Mouse (Mus musculus) fat pad, adult 2 months (tissue): ENCODE measurements around the gene Gm4884.
"Not testable (repeated sequence)": the region's sequence is repeated elsewhere in the genome, so short reads cannot be mapped to it uniquely, and the experiment has no call there.

Experiments
- DNase-seq: peaks from one replicate; pipeline ENCODE4 v3.0.0-alpha.2; 2011; ENCODE audit warnings: low read depth, low spot score; ENCODE audit errors: extremely low read depth

Gm4884 gene

GRCm38 (mm10) chr7:41032419-41032818 is at the start of gene Gm4884:
TSS of gene Gm4884 (plus strand) at chr7:41032719.
- DNase-seq: not testable (repeated sequence)

- no peak for DNase-seq
Observed at GRCm38 (mm10) chr7:40987243-40987642, 45.3 kb upstream of the Gm4884 start, which contains the start of gene 4930433I11Rik. TSS of gene 4930433I11Rik (plus strand) at chr7:40987543.

- not testable (repeated sequence) for DNase-seq
Observed at GRCm38 (mm10) chr7:41044058-41044457, 11.5 kb downstream of the Gm4884 start.
